Mouse (Mus musculus) kidney, postnatal 0 days (tissue): ENCODE measurements around the gene Unc45b. TPM values are rescaled to one million over a fixed set of nuclear protein-coding genes. Genes with fewer than 3 reads are reported as not detected.

Experiments used
- ATAC-seq: fragments of 200-750 bp; cut with Nextera tagmentation; replicated peaks from 2 replicates; pipeline ENCODE4 v1.8.0; 2017; ENCODE audit warnings: low read depth, moderate number of reproducible peaks, moderate TSS enrichment, moderate library complexity; ENCODE audit not compliant: low FRiP score
- DNase-seq: peaks from one replicate; pipeline ENCODE4 v3.0.0-alpha.2; 2016; ENCODE audit warnings: low spot score
- H3K27ac ChIP-seq: fragments of 300-500 bp; sonication (generic); 2 replicates; pipeline ENCODE4 v1.5.1; 2014; ENCODE audit warnings: mild to moderate bottlenecking
- H3K27me3 ChIP-seq: fragments of 300-500 bp; sonication (generic); 2 replicates; pipeline ENCODE4 v1.6.1; 2014; ENCODE audit warnings: low read length, mixed read lengths; ENCODE audit not compliant: insufficient read depth
- H3K36me3 ChIP-seq: fragments of 300-500 bp; sonication (generic); 2 replicates; pipeline ENCODE4 v1.6.1; 2014; ENCODE audit warnings: low read length, mixed read lengths; ENCODE audit not compliant: insufficient read depth
- H3K4me1 ChIP-seq: fragments of 300-500 bp; sonication (generic); replicated peaks from 2 replicates; pipeline ENCODE4 v1.6.1; 2014; ENCODE audit warnings: antibody characterized with exemption, low read length, mixed read lengths; ENCODE audit not compliant: insufficient read depth
- H3K4me2 ChIP-seq: fragments of 300-500 bp; sonication (generic); 2 replicates; pipeline ENCODE4 v1.6.1; 2014; ENCODE audit warnings: mild to moderate bottlenecking, low read length, moderate library complexity, mixed read lengths
- H3K4me3 ChIP-seq: fragments of 300-500 bp; sonication (generic); replicated peaks from 2 replicates; pipeline ENCODE4 v1.5.1; 2014; ENCODE audit warnings: low read depth, low read length
- H3K9ac ChIP-seq: fragments of 300-500 bp; sonication (generic); 2 replicates; pipeline ENCODE4 v1.6.1; 2014; ENCODE audit warnings: low read depth, low read length
- H3K9me3 ChIP-seq: fragments of 300-500 bp; sonication (generic); replicated peaks from 2 replicates; pipeline ENCODE4 v1.6.1; 2016; ENCODE audit warnings: low read length, inconsistent platforms, mixed read lengths
- CTCF ChIP-seq: IDR thresholded peaks from 2 replicates; pipeline ENCODE4 v1.5.1; 2016; ENCODE audit warnings: antibody characterized with exemption, low read depth, mild to moderate bottlenecking, moderate library complexity
- WGBS: fragments of 180-500 bp; shearing (Covaris S2); extraction: QIAGEN DNeasy Blood & Tissue Kit; methylation state at CpG from one replicate; pipeline ENCODE4 v1.1.7; 2014; 5-methylcytosine and 5-hydroxymethylcytosine counted together
- polyA plus RNA-seq: library from polyadenylated mRNA; unstranded; fragments of >200 nt; fragmentation: Nextera tagmentation; extraction: Ambion mirVana; gene quantifications from 2 replicates; pipeline ENCODE4 v1.2.1, GENCODE M21; 2015

The Unc45b gene
- polyA plus RNA-seq, 1 experiment from 2014 or later = 7.1 TPM

- Histone ChIP-seq H3K36me3 (no peaks in the 10 kb centered on the region), H3K4me2 (no peak overlapping the region), H3K9ac (no peak overlapping the region), H3K9me3 (no peaks in the 10 kb centered on the region), H3K4me3 (no peak overlapping the region), H3K27me3 (no peaks in the 10 kb centered on the region), H3K27ac (no peak overlapping the region), H3K4me1 (no peaks in the 10 kb centered on the region)
- WGBS = 96% methylated on average over 5 of the region's 5 CpGs
- DNase-seq = no peak
- no peak for ATAC-seq
- no peak for TF ChIP-seq CTCF
These were observed 34.7 kb upstream of the Unc45b start for GRCm38 (mm10) chr11:82875631-82876030.

- DNase-seq (peak; percentile 66), ATAC-seq (peak; percentile 77)
- no peak overlapping the region for H3K27ac ChIP-seq
- no peak for TF ChIP-seq CTCF
- no peak overlapping the region for H3K4me2 ChIP-seq
- H3K36me3 ChIP-seq = 0 out of 2 replicates have a peak, but pooled peaks cover 3% of the 10 kb centered on the region
- WGBS = 43% methylated on average over 7 of the region's 7 CpGs
- no peaks in the 10 kb centered on the region for H3K4me1 ChIP-seq
- H3K9me3 ChIP-seq = no peaks in the 10 kb centered on the region
- H3K27me3 ChIP-seq = no peaks in the 10 kb centered on the region
- no peak overlapping the region for H3K9ac ChIP-seq
- no peak overlapping the region for H3K4me3 ChIP-seq
These were observed 32.5 kb upstream of the Unc45b start for GRCm38 (mm10) chr11:82877726-82878344.

- Histone ChIP-seq H3K27ac (no peak overlapping the region), H3K36me3 (0 out of 2 replicates have a peak, but pooled peaks cover 4% of the 10 kb centered on the region), H3K4me2 (no peak overlapping the region), H3K9me3 (no peaks in the 10 kb centered on the region), H3K9ac (no peak overlapping the region), H3K4me3 (no peak overlapping the region), H3K27me3 (no peaks in the 10 kb centered on the region), H3K4me1 (0 out of 2 replicates have a peak, but pooled peaks cover under 1% of the 10 kb centered on the region)
- TF ChIP-seq CTCF = no peak
- 44% methylated on average over 8 of the region's 8 CpGs for WGBS
- 0 out of 2 replicates have a peak, but pooled peaks have one; percentile 13 for ATAC-seq
- DNase-seq = no peak
These were observed 27.2 kb upstream of the Unc45b start for GRCm38 (mm10) chr11:82883180-82883579.

GRCm38 (mm10) chr11:82886559-82886958 is 23.8 kb upstream of the Unc45b start:
- peak; percentile 81 for TF ChIP-seq CTCF
- no peaks in the 10 kb centered on the region for H3K27me3 ChIP-seq
- no peak for ATAC-seq
- H3K4me2 ChIP-seq = no peak overlapping the region
- 0 out of 2 replicates have a peak, but pooled peaks cover 6% of the 10 kb centered on the region for H3K4me1 ChIP-seq
- peak; percentile 19 for DNase-seq
- 87% methylated on average over 3 of the region's 3 CpGs for WGBS
- H3K36me3 ChIP-seq = 0 out of 2 replicates have a peak, but pooled peaks cover 4% of the 10 kb centered on the region
- H3K4me3 ChIP-seq = no peak overlapping the region
- no peaks in the 10 kb centered on the region for H3K9me3 ChIP-seq
- no peak overlapping the region for H3K27ac ChIP-seq
- no peak overlapping the region for H3K9ac ChIP-seq

GRCm38 (mm10) chr11:82888491-82888946 is 21.8 kb upstream of the Unc45b start:
- H3K4me1 ChIP-seq = 0 out of 2 replicates have a peak, but pooled peaks cover 6% of the 10 kb centered on the region
- H3K4me3 ChIP-seq = no peak overlapping the region
- no peak overlapping the region for H3K4me2 ChIP-seq
- H3K27me3 ChIP-seq = no peaks in the 10 kb centered on the region
- DNase-seq (peak; percentile 15), ATAC-seq (no peak)
- no peaks in the 10 kb centered on the region for H3K9me3 ChIP-seq
- 50% methylated on average over 10 of the region's 10 CpGs for WGBS
- no peak for TF ChIP-seq CTCF
- no peaks in the 10 kb centered on the region for H3K36me3 ChIP-seq
- no peak overlapping the region for H3K9ac ChIP-seq
- H3K27ac ChIP-seq = no peak overlapping the region

GRCm38 (mm10) chr11:82889524-82890341 is 20.6 kb upstream of the Unc45b start:
- peak overlapping the region; percentile 82 for H3K27ac ChIP-seq
- H3K36me3 ChIP-seq = no peaks in the 10 kb centered on the region
- TF ChIP-seq CTCF = no peak; the same call in 1 of the 2 replicates
- peak overlapping the region; percentile 88 for H3K4me2 ChIP-seq
- H3K27me3 ChIP-seq = no peaks in the 10 kb centered on the region
- WGBS = 5% methylated on average over 31 of the region's 31 CpGs
- H3K4me1 ChIP-seq = 0 out of 2 replicates have a peak, but pooled peaks cover 6% of the 10 kb centered on the region
- no peaks in the 10 kb centered on the region for H3K9me3 ChIP-seq
- ATAC-seq (peak; percentile 45), DNase-seq (peak; percentile 42)
- peak overlapping the region; percentile 72 for H3K9ac ChIP-seq
- peak overlapping the region; percentile 63 for H3K4me3 ChIP-seq
